Mouse (Mus musculus): ENCODE measurements around the gene 1700016D06Rik. TPM values are rescaled to one million over a fixed set of nuclear protein-coding genes. Genes with fewer than 3 reads are reported as not detected.

Gene 1700016D06Rik
- polyA plus RNA-seq, 1 experiment = 47.0 TPM

- H3K4me1 ChIP-seq (ENCODE audit: control insufficient read depth, insufficient read depth, low read length) = peaks cover 2% of the 10 kb centered on the region; the same call in 1 of the 2 replicates
- no peak for TF ChIP-seq CTCF (IDR thresholded peaks at IDR 0.05; ENCODE audit: control insufficient read depth, insufficient read depth, insufficient replicate concordance, low read depth, low read length)
- TF ChIP-seq POLR2A (IDR thresholded peaks at IDR 0.05; ENCODE audit: control insufficient read depth, low read depth, low read length) = no peak
- H3K27me3 ChIP-seq (ENCODE audit: control insufficient read depth, insufficient read depth, low read length) = no peaks in the 10 kb centered on the region
- no peak overlapping the region for H3K27ac ChIP-seq (ENCODE audit: control insufficient read depth, insufficient read depth, low read depth, low read length)
- H3K4me3 ChIP-seq (ENCODE audit: control insufficient read depth, low read depth, low read length) = peak overlapping the region; percentile 35
- no peaks in the 10 kb centered on the region for H3K36me3 ChIP-seq (ENCODE audit: control insufficient read depth, insufficient read depth, low read length)
These were observed 38.9 kb downstream of the 1700016D06Rik start for GRCm38 (mm10) chr8:11661969-11662368.

- TF ChIP-seq POLR2A (IDR thresholded peaks at IDR 0.05; ENCODE audit: control insufficient read depth, low read depth, low read length) (no peak), CTCF (IDR thresholded peaks at IDR 0.05; ENCODE audit: control insufficient read depth, insufficient read depth, insufficient replicate concordance, low read depth, low read length) (no peak)
- H3K27ac ChIP-seq (ENCODE audit: control insufficient read depth, insufficient read depth, low read depth, low read length) = no peak overlapping the region
- no peaks in the 10 kb centered on the region for H3K27me3 ChIP-seq (ENCODE audit: control insufficient read depth, insufficient read depth, low read length)
- H3K4me3 ChIP-seq (ENCODE audit: control insufficient read depth, low read depth, low read length) = no peak overlapping the region
- H3K36me3 ChIP-seq (ENCODE audit: control insufficient read depth, insufficient read depth, low read length) = no peaks in the 10 kb centered on the region
- no peaks in the 10 kb centered on the region for H3K4me1 ChIP-seq (ENCODE audit: control insufficient read depth, insufficient read depth, low read length)
These were observed 50.8 kb downstream of the 1700016D06Rik start for GRCm38 (mm10) chr8:11650021-11650420.

GRCm38 (mm10) chr8:11643123-11643522 is 57.7 kb downstream of the 1700016D06Rik start:
- H3K27me3 ChIP-seq (ENCODE audit: control insufficient read depth, insufficient read depth, low read length) = no peaks in the 10 kb centered on the region
- H3K27ac ChIP-seq (ENCODE audit: control insufficient read depth, insufficient read depth, low read depth, low read length) = no peak overlapping the region
- H3K36me3 ChIP-seq (ENCODE audit: control insufficient read depth, insufficient read depth, low read length) = no peaks in the 10 kb centered on the region; the same call in 1 of the 2 replicates
- no peaks in the 10 kb centered on the region for H3K4me1 ChIP-seq (ENCODE audit: control insufficient read depth, insufficient read depth, low read length)
- no peak overlapping the region for H3K4me3 ChIP-seq (ENCODE audit: control insufficient read depth, low read depth, low read length)
- TF ChIP-seq CTCF (IDR thresholded peaks at IDR 0.05; ENCODE audit: control insufficient read depth, insufficient read depth, insufficient replicate concordance, low read depth, low read length) (no peak), POLR2A (IDR thresholded peaks at IDR 0.05; ENCODE audit: control insufficient read depth, low read depth, low read length) (no peak)

- H3K27ac ChIP-seq (ENCODE audit: control insufficient read depth, insufficient read depth, low read depth, low read length) = no peak overlapping the region
- no peaks in the 10 kb centered on the region for H3K27me3 ChIP-seq (ENCODE audit: control insufficient read depth, insufficient read depth, low read length)
- TF ChIP-seq CTCF (IDR thresholded peaks at IDR 0.05; ENCODE audit: control insufficient read depth, insufficient read depth, insufficient replicate concordance, low read depth, low read length) (no peak), POLR2A (IDR thresholded peaks at IDR 0.05; ENCODE audit: control insufficient read depth, low read depth, low read length) (no peak)
- peaks cover 3% of the 10 kb centered on the region; the same call in 1 of the 2 replicates for H3K4me1 ChIP-seq (ENCODE audit: control insufficient read depth, insufficient read depth, low read length)
- H3K4me3 ChIP-seq (ENCODE audit: control insufficient read depth, low read depth, low read length) = no peak overlapping the region
- no peaks in the 10 kb centered on the region; the same call in 1 of the 2 replicates for H3K36me3 ChIP-seq (ENCODE audit: control insufficient read depth, insufficient read depth, low read length)
These were observed 60.3 kb downstream of the 1700016D06Rik start for GRCm38 (mm10) chr8:11640606-11641005.

DNA sequence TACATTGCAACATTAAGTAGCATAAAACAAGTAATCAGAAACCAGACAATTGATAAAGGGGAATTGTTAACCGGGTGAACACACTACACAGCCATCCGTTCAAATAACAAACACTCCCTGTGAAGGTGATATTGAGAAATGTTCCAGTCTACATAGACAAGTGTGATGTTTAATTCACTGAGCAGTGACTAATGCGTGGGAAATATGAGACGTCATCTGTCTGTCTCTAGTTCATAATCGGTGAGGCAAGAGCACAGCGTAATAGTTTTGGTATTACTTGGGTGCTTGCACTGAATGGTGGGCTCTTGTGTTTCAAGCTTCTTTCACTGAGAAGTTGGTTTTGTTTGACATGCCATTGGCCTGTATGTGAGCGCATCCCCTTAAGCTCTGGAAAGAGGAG is 63.3 kb downstream of the 1700016D06Rik start:
- Histone ChIP-seq H3K4me1 (ENCODE audit: control insufficient read depth, insufficient read depth, low read length) (peaks cover 3% of the 10 kb centered on the region; the same call in 1 of the 2 replicates), H3K36me3 (ENCODE audit: control insufficient read depth, insufficient read depth, low read length) (no peaks in the 10 kb centered on the region; the same call in 1 of the 2 replicates), H3K4me3 (ENCODE audit: control insufficient read depth, low read depth, low read length) (no peak overlapping the region), H3K27me3 (ENCODE audit: control insufficient read depth, insufficient read depth, low read length) (no peaks in the 10 kb centered on the region), H3K27ac (ENCODE audit: control insufficient read depth, insufficient read depth, low read depth, low read length) (no peak overlapping the region)
- no peak for TF ChIP-seq CTCF (IDR thresholded peaks at IDR 0.05; ENCODE audit: control insufficient read depth, insufficient read depth, insufficient replicate concordance, low read depth, low read length)
- TF ChIP-seq POLR2A (IDR thresholded peaks at IDR 0.05; ENCODE audit: control insufficient read depth, low read depth, low read length) = no peak

DNA sequence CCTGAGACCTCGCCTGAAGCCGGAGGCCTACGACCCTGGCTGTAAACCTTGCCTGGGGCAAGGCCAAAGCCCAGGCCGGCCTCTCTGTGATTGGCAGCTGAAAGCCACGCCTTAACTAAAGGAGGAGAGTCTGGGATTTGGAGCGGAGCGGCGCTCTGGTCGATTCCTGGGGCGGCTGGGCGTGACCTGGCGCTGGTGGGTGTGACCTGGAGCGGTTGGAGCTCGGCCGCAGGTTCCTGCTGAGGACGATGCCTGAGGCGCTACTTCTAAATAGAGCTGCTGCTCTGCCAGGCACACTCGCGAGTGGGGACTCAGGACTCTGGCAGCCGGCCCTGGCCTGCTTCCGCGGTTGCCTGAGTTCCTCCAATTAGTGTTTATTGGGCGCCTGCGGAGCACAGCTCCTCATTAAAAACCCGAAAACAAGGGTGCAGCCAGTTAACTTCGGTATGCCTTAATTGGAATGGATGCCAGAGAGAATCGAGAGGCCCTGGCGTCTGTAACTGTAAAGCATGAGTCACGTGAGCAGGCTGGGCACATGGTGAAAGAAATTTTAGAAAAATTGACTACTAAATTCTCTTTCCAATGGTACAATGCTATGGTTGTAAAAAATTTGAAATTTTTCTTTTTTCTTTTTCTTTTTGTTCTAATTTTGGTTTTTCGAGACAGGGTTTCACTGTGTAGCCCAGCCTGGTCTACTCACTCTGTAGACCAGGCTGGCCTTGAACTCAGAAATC is 64.4 kb downstream of the 1700016D06Rik start:
- H3K27me3 ChIP-seq (ENCODE audit: control insufficient read depth, insufficient read depth, low read length) = no peaks in the 10 kb centered on the region
- no peaks in the 10 kb centered on the region; the same call in 1 of the 2 replicates for H3K36me3 ChIP-seq (ENCODE audit: control insufficient read depth, insufficient read depth, low read length)
- no peak for TF ChIP-seq POLR2A (IDR thresholded peaks at IDR 0.05; ENCODE audit: control insufficient read depth, low read depth, low read length)
- TF ChIP-seq CTCF (IDR thresholded peaks at IDR 0.05; ENCODE audit: control insufficient read depth, insufficient read depth, insufficient replicate concordance, low read depth, low read length) = no peak
- peaks cover 3% of the 10 kb centered on the region; the same call in 1 of the 2 replicates for H3K4me1 ChIP-seq (ENCODE audit: control insufficient read depth, insufficient read depth, low read length)
- peak overlapping the region; percentile 96 for H3K27ac ChIP-seq (ENCODE audit: control insufficient read depth, insufficient read depth, low read depth, low read length)
- peak overlapping the region; percentile 93 for H3K4me3 ChIP-seq (ENCODE audit: control insufficient read depth, low read depth, low read length)

DNA sequence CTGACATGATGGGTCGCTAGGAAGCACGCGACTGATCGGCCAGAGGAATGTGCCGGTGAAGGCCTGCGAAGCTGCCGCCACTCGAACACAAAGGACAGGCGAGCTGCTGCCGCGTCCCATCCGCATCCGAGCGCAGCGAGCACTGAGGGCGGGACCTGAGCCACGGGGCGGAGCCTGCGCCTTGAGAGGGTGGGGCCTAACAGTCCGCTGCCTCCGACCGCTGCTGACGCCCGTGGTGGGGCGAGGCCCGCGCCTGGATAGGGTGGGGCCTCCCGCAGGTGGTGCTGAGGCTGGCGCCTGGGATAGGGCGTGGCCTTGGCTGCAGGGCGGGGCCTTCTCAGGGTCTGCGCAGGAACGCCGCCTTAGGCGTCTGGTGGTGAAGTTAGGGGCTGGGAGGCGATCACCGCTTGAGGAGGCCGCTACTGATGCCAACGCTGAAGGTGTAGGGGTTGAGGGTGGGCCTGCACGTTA is 65.2 kb downstream of the 1700016D06Rik start, which contains the start of gene Ankrd10:
Gene Ankrd10 (minus strand): TSS at position 147 of the 471 bp plus-strand sequence.
- Histone ChIP-seq H3K27ac (ENCODE audit: control insufficient read depth, insufficient read depth, low read depth, low read length) (peak within 1 kb of the TSS; percentile 96), H3K36me3 (ENCODE audit: control insufficient read depth, insufficient read depth, low read length) (no peaks in the 10 kb centered on the region; the same call in 1 of the 2 replicates)
- TF ChIP-seq POLR2A (IDR thresholded peaks at IDR 0.05; ENCODE audit: control insufficient read depth, low read depth, low read length) = peak; percentile 87
- 0 out of 2 replicates have a peak, but pooled peaks have one; percentile 1 for TF ChIP-seq CTCF (IDR thresholded peaks at IDR 0.05; ENCODE audit: control insufficient read depth, insufficient read depth, insufficient replicate concordance, low read depth, low read length)

More for the DNA sequence above, 65.2 kb downstream of the 1700016D06Rik start, which contains the start of gene Ankrd10:
- Histone ChIP-seq H3K4me3 (ENCODE audit: control insufficient read depth, low read depth, low read length) (peak within 1 kb of the TSS; percentile 93), H3K4me1 (ENCODE audit: control insufficient read depth, insufficient read depth, low read length) (peaks cover 3% of the 10 kb centered on the region; the same call in 1 of the 2 replicates), H3K27me3 (ENCODE audit: control insufficient read depth, insufficient read depth, low read length) (no peaks in the 10 kb centered on the region)
